Mouse (Mus musculus): ENCODE measurements around the gene Gys1. TPM values are rescaled to one million over a fixed set of nuclear protein-coding genes. Genes with fewer than 3 reads are reported as not detected.
A peak's percentile ranks its signal among the peaks of the same experiment; 100 is the strongest.

Gys1 gene
- polyA plus RNA-seq, 1 experiment from 2014 or later: 32.7 TPM

DNA sequence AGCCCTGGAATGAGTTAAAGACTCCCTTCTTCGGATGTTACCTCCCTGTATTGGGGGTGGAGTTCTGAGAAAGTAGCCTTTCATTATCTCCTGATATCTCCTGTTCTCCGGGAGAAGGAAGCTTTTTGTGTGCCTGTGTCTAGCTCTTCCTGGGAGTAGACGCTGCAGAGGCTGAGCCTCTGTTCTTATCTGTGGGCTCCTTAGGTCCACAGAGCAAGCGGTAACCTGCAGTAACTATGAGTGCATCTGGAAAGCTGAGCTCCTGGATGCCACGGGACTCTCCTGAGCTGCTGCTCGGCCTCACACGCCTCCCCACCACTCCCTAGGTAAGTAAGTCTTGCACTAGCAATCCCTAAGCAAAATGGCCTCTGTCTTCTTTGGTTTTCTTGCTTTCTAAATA is 51.5 kb downstream of the Gys1 start:
- H3K4me2 ChIP-seq (replicated peaks; ENCODE audit: low read depth, low read length): no peak overlapping the region
- 59% methylated on average over 7 of the region's 7 CpGs for WGBS
- H3K9me3 ChIP-seq (ENCODE audit: control insufficient read depth, low read depth, low read length): no peaks in the 10 kb centered on the region
- H3K9ac ChIP-seq (replicated peaks; ENCODE audit: low read depth, low read length): no peak overlapping the region
- no peak for ATAC-seq (ENCODE audit: insufficient number of reproducible peaks, insufficient read depth, low FRiP score, low read depth)
- peaks cover 9% of the 10 kb centered on the region; the same call in 1 of the 2 replicates for H3K4me1 ChIP-seq (ENCODE audit: control insufficient read depth, insufficient read depth, low read length)
- no peaks in the 10 kb centered on the region for H3K27me3 ChIP-seq (ENCODE audit: control insufficient read depth, insufficient read depth, low read length)
- H3K36me3 ChIP-seq (ENCODE audit: control insufficient read depth, insufficient read depth, low read length): no peaks in the 10 kb centered on the region
- H3K27ac ChIP-seq (ENCODE audit: low read length): no peak overlapping the region
- no peak overlapping the region for H3K4me3 ChIP-seq (ENCODE audit: low read depth, low read length)

DNA sequence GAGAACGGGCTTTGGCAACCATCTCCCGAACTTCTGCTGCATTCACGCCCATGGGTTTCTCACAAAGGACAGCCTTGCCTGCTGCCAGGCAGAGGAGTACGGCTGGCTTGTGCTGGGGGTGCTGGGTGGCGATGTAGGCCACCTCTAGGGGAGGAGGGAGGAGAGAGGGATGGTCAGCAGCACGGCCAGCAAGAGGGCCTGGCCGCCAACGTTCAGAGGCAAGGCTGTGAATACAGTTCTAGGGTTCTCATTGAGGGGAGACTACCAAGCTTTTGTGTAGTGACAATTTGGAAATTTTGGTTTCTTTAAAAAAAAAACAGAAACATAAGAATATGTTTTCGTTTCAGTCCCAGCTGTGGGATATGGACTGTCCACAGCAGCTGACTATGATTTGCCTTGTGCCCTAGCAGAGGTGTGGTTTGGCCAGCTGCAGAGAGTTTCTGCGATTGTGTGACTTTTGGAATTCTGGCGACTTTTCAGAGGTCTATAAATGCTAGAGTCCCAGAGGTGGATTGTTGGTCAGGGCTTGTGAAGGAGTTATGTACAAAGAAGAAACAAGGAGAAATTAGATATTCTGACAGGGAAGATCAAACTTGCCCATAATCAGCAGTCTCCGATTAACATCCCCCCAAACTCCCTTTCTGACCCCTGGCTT is 52.2 kb downstream of the Gys1 start, which contains the start of gene Gm45808:
Gene Gm45808, minus strand, starts transcription at position 51 of the 655 bp plus-strand sequence.
- H3K27ac ChIP-seq (ENCODE audit: low read length): no peak within 1 kb of the TSS
- no peaks in the 10 kb centered on the region for H3K36me3 ChIP-seq (ENCODE audit: control insufficient read depth, insufficient read depth, low read length)
- H3K9me3 ChIP-seq (ENCODE audit: control insufficient read depth, low read depth, low read length): no peaks in the 10 kb centered on the region
- no peaks in the 10 kb centered on the region for H3K27me3 ChIP-seq (ENCODE audit: control insufficient read depth, insufficient read depth, low read length)
- H3K4me1 ChIP-seq (ENCODE audit: control insufficient read depth, insufficient read depth, low read length): peaks cover 11% of the 10 kb centered on the region; the same call in 1 of the 2 replicates
- no peak within 1 kb of the TSS for H3K9ac ChIP-seq (replicated peaks; ENCODE audit: low read depth, low read length)
- H3K4me2 ChIP-seq (replicated peaks; ENCODE audit: low read depth, low read length): no peak within 1 kb of the TSS
- ATAC-seq (ENCODE audit: insufficient number of reproducible peaks, insufficient read depth, low FRiP score, low read depth): no peak
- 85% methylated on average over 12 of the region's 12 CpGs for WGBS
- H3K4me3 ChIP-seq (ENCODE audit: low read depth, low read length): no peak within 1 kb of the TSS

DNA sequence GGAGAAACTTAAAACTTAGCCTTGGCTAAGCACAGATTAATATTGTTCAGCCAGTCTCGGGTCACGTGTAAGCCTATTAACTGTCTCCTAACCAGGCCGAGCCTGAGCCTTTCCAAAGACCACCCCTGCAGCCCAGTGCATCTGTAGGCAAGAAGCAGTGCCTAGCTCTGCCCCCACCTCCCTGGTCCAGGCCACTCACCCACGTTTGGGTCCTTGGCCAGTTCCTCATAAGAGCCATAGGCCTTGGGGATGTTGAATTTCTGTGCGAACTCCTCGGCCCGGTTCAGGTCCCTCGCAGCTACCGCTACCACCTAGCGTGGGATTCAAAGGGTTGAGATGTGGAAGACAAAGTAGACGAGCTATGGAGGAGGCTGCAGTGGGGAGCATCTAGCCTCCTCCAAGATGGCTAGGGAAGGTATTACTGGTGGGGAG is 53.2 kb downstream of the Gys1 start:
- Histone ChIP-seq H3K4me2 (replicated peaks; ENCODE audit: low read depth, low read length) (peak overlapping the region; percentile 58), H3K4me1 (ENCODE audit: control insufficient read depth, insufficient read depth, low read length) (peaks cover 11% of the 10 kb centered on the region; the same call in 1 of the 2 replicates), H3K27me3 (ENCODE audit: control insufficient read depth, insufficient read depth, low read length) (no peaks in the 10 kb centered on the region), H3K9ac (replicated peaks; ENCODE audit: low read depth, low read length) (no peak overlapping the region), H3K36me3 (ENCODE audit: control insufficient read depth, insufficient read depth, low read length) (peaks cover 8% of the 10 kb centered on the region), H3K9me3 (ENCODE audit: control insufficient read depth, low read depth, low read length) (no peaks in the 10 kb centered on the region), H3K4me3 (ENCODE audit: low read depth, low read length) (peak overlapping the region; percentile 38), H3K27ac (ENCODE audit: low read length) (no peak overlapping the region)
- ATAC-seq (ENCODE audit: insufficient number of reproducible peaks, insufficient read depth, low FRiP score, low read depth): 0 out of 2 replicates have a peak, but pooled peaks have one; percentile 19
- 43% methylated on average over 11 of the region's 11 CpGs for WGBS

DNA sequence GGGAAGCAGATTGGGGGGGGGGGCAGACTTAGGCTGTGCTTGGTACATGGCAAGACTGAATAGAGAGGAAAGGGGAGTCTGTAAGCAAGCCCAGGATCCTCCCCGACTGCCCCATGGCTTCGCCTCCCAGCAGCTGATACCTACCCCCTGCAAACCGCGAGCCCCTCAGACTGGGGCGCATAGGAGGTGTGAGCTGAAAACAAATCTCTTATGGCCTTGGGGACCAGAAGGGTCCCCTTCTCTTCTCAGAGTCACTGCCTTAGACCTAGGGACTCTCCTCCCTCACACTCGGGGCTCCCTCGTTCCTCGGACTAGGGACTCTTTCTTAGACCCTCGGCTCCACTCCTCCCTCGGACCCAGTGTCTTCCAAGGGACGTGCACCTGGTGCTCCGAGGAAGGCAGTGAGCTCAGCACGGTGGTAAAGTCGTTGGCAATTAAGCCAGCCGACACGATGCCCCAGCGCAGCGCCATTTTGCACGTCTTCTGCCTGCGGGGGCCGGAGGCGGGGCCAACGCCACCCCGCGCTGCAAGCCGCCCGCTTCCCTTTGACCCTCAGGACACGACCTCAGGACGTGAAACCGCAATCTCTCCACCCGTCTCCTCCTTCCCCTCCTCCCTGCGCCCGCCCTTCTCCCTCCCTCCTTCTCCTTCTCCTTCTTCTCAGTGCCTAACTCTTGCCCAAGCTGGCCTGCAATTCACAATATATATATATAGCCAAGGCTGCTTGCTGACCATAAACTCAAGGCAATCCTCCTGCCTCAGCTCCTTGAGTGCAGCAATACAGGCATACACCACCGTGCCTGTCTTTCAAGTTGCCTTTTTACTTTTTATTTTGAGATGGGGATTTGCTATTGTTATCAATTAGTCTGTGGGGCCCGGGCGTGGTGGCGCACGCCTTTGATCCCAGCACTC is 53.9 kb downstream of the Gys1 start, which contains the start of gene Dhdh:
Gene Dhdh, minus strand, starts transcription at position 513 of the 912 bp plus-strand sequence.
- no peaks in the 10 kb centered on the region for H3K9me3 ChIP-seq (ENCODE audit: control insufficient read depth, low read depth, low read length)
- no peak for ATAC-seq (ENCODE audit: insufficient number of reproducible peaks, insufficient read depth, low FRiP score, low read depth)
- H3K27me3 ChIP-seq (ENCODE audit: control insufficient read depth, insufficient read depth, low read length): no peaks in the 10 kb centered on the region
- peaks cover 14% of the 10 kb centered on the region for H3K36me3 ChIP-seq (ENCODE audit: control insufficient read depth, insufficient read depth, low read length)
- peaks cover 11% of the 10 kb centered on the region; the same call in 1 of the 2 replicates for H3K4me1 ChIP-seq (ENCODE audit: control insufficient read depth, insufficient read depth, low read length)
- 8% methylated on average over 38 of the region's 38 CpGs for WGBS
- peak within 1 kb of the TSS; percentile 38 for H3K4me3 ChIP-seq (ENCODE audit: low read depth, low read length)
- 0 out of 2 replicates have a peak within 1 kb of the TSS, but pooled peaks have one; percentile 55 for H3K27ac ChIP-seq (ENCODE audit: low read length)
- H3K9ac ChIP-seq (replicated peaks; ENCODE audit: low read depth, low read length): peak within 1 kb of the TSS; percentile 46; the same call in 1 of the 2 replicates
- H3K4me2 ChIP-seq (replicated peaks; ENCODE audit: low read depth, low read length): peak within 1 kb of the TSS; percentile 58

DNA sequence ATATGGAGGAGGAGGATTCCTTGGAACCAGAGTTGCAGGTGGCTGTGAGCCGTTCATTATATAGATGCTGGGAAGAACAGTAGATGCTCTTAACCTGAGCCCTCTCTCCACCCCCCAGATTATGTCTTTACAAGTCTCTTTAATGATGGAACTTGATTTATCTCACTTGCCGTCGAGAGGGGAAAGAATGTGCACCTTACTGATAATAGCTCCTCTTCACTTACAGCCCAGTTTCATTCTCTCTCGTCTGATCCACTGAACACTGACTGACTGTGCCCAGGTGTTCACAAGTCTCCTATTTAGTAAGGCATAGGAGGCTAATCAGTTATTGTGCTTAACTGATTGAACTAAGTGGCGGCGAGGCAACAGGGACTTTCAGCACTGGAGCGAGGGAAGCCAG is 54.9 kb downstream of the Gys1 start:
- Histone ChIP-seq H3K9ac (replicated peaks; ENCODE audit: low read depth, low read length) (no peak overlapping the region), H3K36me3 (ENCODE audit: control insufficient read depth, insufficient read depth, low read length) (peaks cover 24% of the 10 kb centered on the region), H3K9me3 (ENCODE audit: control insufficient read depth, low read depth, low read length) (no peaks in the 10 kb centered on the region), H3K4me1 (ENCODE audit: control insufficient read depth, insufficient read depth, low read length) (peaks cover 11% of the 10 kb centered on the region; the same call in 1 of the 2 replicates), H3K4me2 (replicated peaks; ENCODE audit: low read depth, low read length) (no peak overlapping the region), H3K4me3 (ENCODE audit: low read depth, low read length) (no peak overlapping the region), H3K27ac (ENCODE audit: low read length) (no peak overlapping the region), H3K27me3 (ENCODE audit: control insufficient read depth, insufficient read depth, low read length) (no peaks in the 10 kb centered on the region)
- ATAC-seq (ENCODE audit: insufficient number of reproducible peaks, insufficient read depth, low FRiP score, low read depth): no peak
- WGBS: 60% methylated on average over 7 of the region's 7 CpGs

DNA sequence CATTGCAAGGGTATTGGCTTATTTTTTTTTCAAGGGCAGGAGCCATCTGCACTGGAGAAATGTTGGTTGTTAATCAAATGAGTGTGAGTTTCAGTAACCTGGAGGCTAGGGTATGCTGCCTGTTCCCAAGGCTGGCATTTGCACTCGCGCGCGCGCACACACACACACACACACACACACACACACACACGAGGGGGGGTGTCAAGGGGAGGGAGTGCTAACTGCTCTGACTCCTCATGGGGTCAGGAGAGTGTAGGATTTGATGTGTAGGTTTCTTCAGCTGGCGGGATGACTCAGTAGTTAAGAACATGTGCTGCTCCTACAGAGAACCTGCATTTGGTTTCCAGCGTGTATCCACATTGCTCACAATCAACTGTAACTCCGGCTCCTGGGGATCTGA is 56.2 kb downstream of the Gys1 start:
- 31% methylated on average over 9 of the region's 9 CpGs for WGBS
- no peak overlapping the region for H3K4me3 ChIP-seq (ENCODE audit: low read depth, low read length)
- H3K27ac ChIP-seq (ENCODE audit: low read length): peak overlapping the region; percentile 33; the same call in 1 of the 2 replicates
- peaks cover 36% of the 10 kb centered on the region for H3K36me3 ChIP-seq (ENCODE audit: control insufficient read depth, insufficient read depth, low read length)
- no peak for ATAC-seq (ENCODE audit: insufficient number of reproducible peaks, insufficient read depth, low FRiP score, low read depth)
- no peaks in the 10 kb centered on the region for H3K9me3 ChIP-seq (ENCODE audit: control insufficient read depth, low read depth, low read length)
- H3K27me3 ChIP-seq (ENCODE audit: control insufficient read depth, insufficient read depth, low read length): no peaks in the 10 kb centered on the region
- H3K4me2 ChIP-seq (replicated peaks; ENCODE audit: low read depth, low read length): 0 out of 2 replicates have a peak overlapping the region, but pooled peaks have one; percentile 12
- H3K4me1 ChIP-seq (ENCODE audit: control insufficient read depth, insufficient read depth, low read length): peaks cover 11% of the 10 kb centered on the region; the same call in 1 of the 2 replicates
- no peak overlapping the region for H3K9ac ChIP-seq (replicated peaks; ENCODE audit: low read depth, low read length)

DNA sequence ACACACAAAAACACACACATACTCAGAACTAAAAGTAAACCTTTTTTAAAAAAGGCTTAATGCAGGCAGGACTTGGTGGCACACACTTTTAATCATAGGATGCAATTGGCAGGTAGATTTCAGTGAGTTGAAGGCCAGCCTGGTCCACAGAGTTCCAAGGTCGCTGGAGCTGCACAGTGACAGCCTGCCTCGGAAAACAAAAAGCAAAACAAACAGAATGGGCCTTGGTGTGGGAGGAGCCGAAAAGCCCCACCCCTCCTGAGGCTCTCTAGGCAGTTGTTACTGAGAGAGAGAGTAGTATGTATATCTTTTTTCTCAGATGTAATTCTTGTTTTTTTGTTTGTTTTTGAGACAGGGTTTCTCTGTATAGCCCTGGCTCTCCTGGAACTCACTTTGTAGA is 56.6 kb downstream of the Gys1 start:
- 0 out of 2 replicates have a peak overlapping the region, but pooled peaks have one; percentile 12 for H3K4me2 ChIP-seq (replicated peaks; ENCODE audit: low read depth, low read length)

DNA sequence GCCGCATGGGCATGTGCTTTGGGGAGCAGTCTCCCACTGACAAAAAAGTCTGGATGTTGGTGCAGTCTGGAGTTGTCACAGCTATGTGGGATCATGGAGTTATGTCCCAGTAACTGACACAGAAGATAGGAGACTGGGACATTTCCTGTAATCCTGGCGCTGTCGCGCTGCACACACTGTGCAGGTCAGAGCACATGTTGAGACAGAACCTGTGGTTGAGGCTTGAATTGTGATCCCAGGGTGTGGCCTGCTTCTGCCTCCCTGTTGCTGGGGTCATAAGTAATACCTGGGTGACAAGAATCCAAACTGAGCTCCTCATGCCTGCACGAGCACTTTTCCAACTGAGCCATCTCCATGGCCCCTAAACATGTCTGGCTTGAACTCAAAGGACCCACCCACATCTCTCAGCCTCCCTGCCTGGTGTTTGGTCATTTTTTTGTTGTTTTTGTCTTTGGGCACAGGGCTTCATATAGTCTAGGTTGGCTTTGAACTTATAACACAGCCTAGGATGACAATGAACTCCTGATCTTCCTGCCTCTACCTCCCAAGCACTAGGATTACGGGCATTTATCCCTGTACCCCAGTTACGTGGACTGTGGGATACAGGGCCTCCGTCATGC is 57.7 kb downstream of the Gys1 start:
- WGBS: 92% methylated on average over 8 of the region's 8 CpGs
- Histone ChIP-seq H3K27me3 (ENCODE audit: control insufficient read depth, insufficient read depth, low read length) (no peaks in the 10 kb centered on the region), H3K4me3 (ENCODE audit: low read depth, low read length) (no peak overlapping the region), H3K4me2 (replicated peaks; ENCODE audit: low read depth, low read length) (no peak overlapping the region), H3K9ac (replicated peaks; ENCODE audit: low read depth, low read length) (no peak overlapping the region), H3K36me3 (ENCODE audit: control insufficient read depth, insufficient read depth, low read length) (peaks cover 51% of the 10 kb centered on the region), H3K27ac (ENCODE audit: low read length) (no peak overlapping the region), H3K9me3 (ENCODE audit: control insufficient read depth, low read depth, low read length) (no peaks in the 10 kb centered on the region), H3K4me1 (ENCODE audit: control insufficient read depth, insufficient read depth, low read length) (peaks cover 11% of the 10 kb centered on the region; the same call in 1 of the 2 replicates)
- no peak for ATAC-seq (ENCODE audit: insufficient number of reproducible peaks, insufficient read depth, low FRiP score, low read depth)

More for the DNA sequence above, 56.6 kb downstream of the Gys1 start:
- peaks cover 40% of the 10 kb centered on the region for H3K36me3 ChIP-seq (ENCODE audit: control insufficient read depth, insufficient read depth, low read length)
- peak overlapping the region; percentile 33; the same call in 1 of the 2 replicates for H3K27ac ChIP-seq (ENCODE audit: low read length)
- H3K9ac ChIP-seq (replicated peaks; ENCODE audit: low read depth, low read length): no peak overlapping the region
- ATAC-seq (ENCODE audit: insufficient number of reproducible peaks, insufficient read depth, low FRiP score, low read depth): peak; percentile 71; the same call in 1 of the 2 replicates
- peaks cover 11% of the 10 kb centered on the region; the same call in 1 of the 2 replicates for H3K4me1 ChIP-seq (ENCODE audit: control insufficient read depth, insufficient read depth, low read length)
- H3K9me3 ChIP-seq (ENCODE audit: control insufficient read depth, low read depth, low read length): no peaks in the 10 kb centered on the region
- 18% methylated on average over 3 of the region's 3 CpGs for WGBS
- no peak overlapping the region for H3K4me3 ChIP-seq (ENCODE audit: low read depth, low read length)
- no peaks in the 10 kb centered on the region for H3K27me3 ChIP-seq (ENCODE audit: control insufficient read depth, insufficient read depth, low read length)
